Mouse (Mus musculus) hindbrain, postnatal 0 days (tissue): Measurements from ENCODE around the gene Zbp1. TPM values are rescaled to one million over a fixed set of nuclear protein-coding genes. Genes with fewer than 3 reads are reported as not detected.
A peak's percentile ranks its signal among the peaks of the same experiment; 100 is the strongest.

Experiments
- ATAC-seq: fragments of 200-750 bp; cut with Nextera tagmentation; 2 replicates; pipeline ENCODE4 v1.8.0; 2017; ENCODE audit warnings: mild to moderate bottlenecking, moderate TSS enrichment, moderate library complexity
- DNase-seq: peaks from one replicate; pipeline ENCODE4 v3.0.0-alpha.2; 2015; ENCODE audit warnings: low spot score
- H3K27ac ChIP-seq: fragments of 300-500 bp; sonication (generic); 2 replicates; pipeline ENCODE4 v1.5.1; 2014; ENCODE audit warnings: mild to moderate bottlenecking
- H3K27me3 ChIP-seq: fragments of 300-500 bp; sonication (generic); 2 replicates; pipeline ENCODE4 v1.6.1; 2014; ENCODE audit warnings: low read length, mixed read lengths; ENCODE audit not compliant: insufficient read depth
- H3K36me3 ChIP-seq: fragments of 300-500 bp; sonication (generic); 2 replicates; pipeline ENCODE4 v1.6.1; 2014; ENCODE audit warnings: low read length, mixed read lengths; ENCODE audit not compliant: insufficient read depth
- H3K4me1 ChIP-seq: fragments of 300-500 bp; sonication (generic); 2 replicates; pipeline ENCODE4 v1.6.1; 2014; ENCODE audit warnings: antibody characterized with exemption, low read length, mixed read lengths; ENCODE audit not compliant: insufficient read depth
- H3K4me2 ChIP-seq: fragments of 300-500 bp; sonication (generic); 2 replicates; pipeline ENCODE4 v1.6.1; 2014; ENCODE audit warnings: low read depth, mild to moderate bottlenecking, low read length, moderate library complexity, mixed read lengths
- H3K4me3 ChIP-seq: fragments of 300-500 bp; sonication (generic); 2 replicates; pipeline ENCODE4 v1.5.1; 2014; ENCODE audit warnings: low read length
- H3K9ac ChIP-seq: fragments of 300-500 bp; sonication (generic); replicated peaks from 2 replicates; pipeline ENCODE4 v1.6.1; 2014; ENCODE audit warnings: mild to moderate bottlenecking, low read length, moderate library complexity, mixed read lengths
- H3K9me3 ChIP-seq: fragments of 300-500 bp; sonication (generic); 2 replicates; pipeline ENCODE4 v1.6.1; 2016; ENCODE audit warnings: low read length, mixed read lengths
- CTCF ChIP-seq: IDR thresholded peaks from 2 replicates; pipeline ENCODE4 v1.5.1; 2016; ENCODE audit warnings: antibody characterized with exemption, control low read depth, low read depth
- WGBS: fragments of 180-500 bp; shearing (Covaris S2); extraction: QIAGEN DNeasy Blood & Tissue Kit; methylation state at CpG from one replicate; pipeline ENCODE4 v1.1.7; 2014; 5-methylcytosine and 5-hydroxymethylcytosine counted together
- polyA plus RNA-seq: library from polyadenylated mRNA; unstranded; fragments of >200 nt; fragmentation: Nextera tagmentation; extraction: Ambion mirVana; gene quantifications from 2 replicates; pipeline ENCODE4 v1.2.1, GENCODE M21; 2015
- total RNA-seq: library from RNA; depleted of rRNA; stranded (reverse); fragments of >200 nt; gene quantifications from 2 replicates; pipeline ENCODE4 v1.2.3, GENCODE M21; 2014

Gene Zbp1
- total and polyA plus RNA-seq, 2 experiments from 2014 or later, result 0.68 TPM; not detected in 1

- Histone ChIP-seq H3K27ac (no peak overlapping the region), H3K9ac (0 out of 2 replicates have a peak overlapping the region, but pooled peaks have one; percentile 3), H3K27me3 (no peaks in the 10 kb centered on the region), H3K4me2 (no peak overlapping the region), H3K4me1 (peaks cover 7% of the 10 kb centered on the region), H3K9me3 (no peaks in the 10 kb centered on the region), H3K4me3 (no peak overlapping the region), H3K36me3 (no peaks in the 10 kb centered on the region)
- ATAC-seq (no peak), DNase-seq (no peak)
- no peak for TF ChIP-seq CTCF
- WGBS, result 34% methylated on average over 9 of the region's 9 CpGs
These were observed 22.0 kb upstream of the Zbp1 start for GRCm38 (mm10) chr2:173240738-173241137.

DNA sequence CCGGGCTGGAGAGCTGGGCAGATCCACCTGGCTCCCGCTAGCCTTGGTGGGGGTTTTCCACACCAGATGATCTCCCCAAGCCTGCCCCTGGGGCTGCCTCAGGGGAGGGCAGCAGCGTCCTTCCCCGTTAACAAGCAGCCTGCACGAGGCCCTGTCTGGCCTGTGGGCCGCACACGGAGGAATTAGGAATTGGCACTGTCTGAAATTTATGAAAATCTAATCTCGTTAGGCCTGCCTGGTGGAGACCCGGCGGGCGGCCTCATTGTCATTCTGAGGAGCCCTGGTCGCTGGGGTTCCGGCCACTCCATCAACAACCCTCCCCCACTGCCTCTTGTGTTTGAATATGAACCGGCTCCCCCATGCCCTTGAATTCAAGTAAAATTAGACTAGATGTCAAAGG, 19.8 kb upstream of the Zbp1 start:
- no peak for DNase-seq

DNA sequence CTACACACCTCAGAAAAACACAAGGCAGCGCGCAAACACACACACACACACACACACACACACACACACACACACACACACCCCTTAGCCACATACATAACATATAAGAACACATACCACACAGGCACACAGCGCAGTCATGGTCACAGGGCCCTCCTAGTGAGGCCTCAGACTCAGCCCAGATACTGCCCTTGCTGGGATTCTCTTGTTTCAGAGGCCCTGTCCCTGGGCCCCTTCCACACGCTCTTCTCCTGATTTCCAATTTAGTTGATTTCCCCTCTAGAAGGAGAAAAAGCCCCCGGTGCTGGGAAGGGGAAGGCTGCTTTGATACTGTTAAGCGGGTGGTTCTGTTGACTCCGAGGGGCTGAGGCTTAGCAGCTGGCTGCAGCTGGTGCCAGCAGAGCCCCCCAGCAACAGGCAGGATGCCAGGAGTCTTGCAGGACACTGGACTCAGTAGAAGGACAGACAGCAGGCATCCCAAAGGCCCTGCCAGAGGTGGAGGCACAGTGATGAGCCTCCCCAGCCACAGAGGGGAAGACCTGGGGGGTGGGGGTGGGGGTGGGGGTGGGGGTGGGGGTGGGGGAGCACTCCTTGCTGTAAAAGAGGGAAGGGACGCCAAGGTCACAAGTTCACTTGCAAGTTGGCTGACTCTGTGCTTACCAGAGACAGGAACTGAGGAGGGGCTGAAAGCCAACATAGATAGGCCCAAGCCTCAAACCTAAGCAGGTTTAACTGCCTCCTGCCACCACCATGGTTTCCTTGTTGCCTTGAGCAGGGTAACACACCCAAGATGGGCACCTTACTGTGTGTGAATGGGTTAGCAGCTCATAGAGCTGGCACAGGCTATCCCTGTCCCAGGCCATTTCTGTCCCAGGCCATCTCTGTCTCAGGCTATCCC, 17.0 kb upstream of the Zbp1 start:
- peak; percentile 77 for DNase-seq
- H3K9me3 ChIP-seq, result no peaks in the 10 kb centered on the region
- no peaks in the 10 kb centered on the region for H3K36me3 ChIP-seq
- WGBS, result 44% methylated on average over 8 of the region's 8 CpGs
- H3K9ac ChIP-seq, result no peak overlapping the region
- H3K4me1 ChIP-seq, result peaks cover 7% of the 10 kb centered on the region
- H3K27ac ChIP-seq, result peak overlapping the region; percentile 36; the same call in 1 of the 2 replicates
- H3K4me2 ChIP-seq, result no peak overlapping the region
- no peak for TF ChIP-seq CTCF
- peak; percentile 31 for ATAC-seq
- H3K4me3 ChIP-seq, result no peak overlapping the region
- H3K27me3 ChIP-seq, result no peaks in the 10 kb centered on the region

More for the DNA sequence above, 19.8 kb upstream of the Zbp1 start:
- no peaks in the 10 kb centered on the region for H3K36me3 ChIP-seq
- H3K4me2 ChIP-seq, result no peak overlapping the region
- ATAC-seq, result no peak
- no peaks in the 10 kb centered on the region for H3K27me3 ChIP-seq
- H3K9me3 ChIP-seq, result no peaks in the 10 kb centered on the region
- H3K4me3 ChIP-seq, result no peak overlapping the region
- no peak for TF ChIP-seq CTCF
- peak overlapping the region; percentile 30; the same call in 1 of the 2 replicates for H3K9ac ChIP-seq
- WGBS, result 24% methylated on average over 14 of the region's 14 CpGs
- peaks cover 7% of the 10 kb centered on the region for H3K4me1 ChIP-seq
- no peak overlapping the region for H3K27ac ChIP-seq

GRCm38 (mm10) chr2:173232766-173233099, 14.0 kb upstream of the Zbp1 start:
- no peak overlapping the region for H3K4me3 ChIP-seq
- no peak overlapping the region for H3K27ac ChIP-seq
- H3K4me1 ChIP-seq, result no peaks in the 10 kb centered on the region
- H3K4me2 ChIP-seq, result no peak overlapping the region
- no peaks in the 10 kb centered on the region for H3K36me3 ChIP-seq
- ATAC-seq (no peak), DNase-seq (no peak)
- no peak overlapping the region for H3K9ac ChIP-seq
- WGBS, result 76% methylated on average over 8 of the region's 8 CpGs
- TF ChIP-seq CTCF, result peak; percentile 50
- no peaks in the 10 kb centered on the region for H3K9me3 ChIP-seq
- H3K27me3 ChIP-seq, result no peaks in the 10 kb centered on the region

DNA sequence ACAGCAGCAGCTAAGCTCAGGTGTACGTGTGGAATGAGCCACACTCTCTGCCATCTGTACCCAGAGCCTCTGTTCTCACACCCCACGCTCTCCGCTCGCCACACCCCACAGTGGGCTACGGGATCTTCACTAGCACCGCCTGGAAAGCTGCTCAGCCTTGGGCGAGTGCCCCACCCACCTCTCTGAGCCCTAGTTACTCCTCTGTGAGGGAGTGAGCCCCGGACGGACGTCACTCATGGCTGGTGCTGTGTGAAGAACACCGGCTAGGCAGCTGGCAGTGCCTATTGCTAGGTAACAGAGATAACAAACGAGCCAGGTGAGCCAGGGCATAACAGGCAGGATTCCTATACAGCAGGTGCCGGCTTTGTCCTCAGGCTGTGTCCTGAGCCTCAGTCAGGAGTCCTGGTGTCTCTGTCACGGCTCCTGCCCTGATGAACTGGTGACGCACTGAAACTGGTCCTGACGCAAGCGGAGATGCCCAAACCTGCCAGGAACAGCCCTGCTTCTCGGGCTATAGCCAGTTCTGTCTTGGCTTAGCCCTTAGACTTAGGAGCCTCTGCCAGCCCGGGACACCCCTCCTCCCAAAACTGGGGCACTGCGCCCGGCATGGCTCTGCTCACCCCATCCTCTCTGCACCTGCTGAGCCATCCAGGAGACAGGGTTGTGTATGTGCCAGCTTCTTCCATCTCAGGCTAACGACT, 13.5 kb upstream of the Zbp1 start:
- TF ChIP-seq CTCF, result no peak
- Histone ChIP-seq H3K4me2 (no peak overlapping the region), H3K4me3 (no peak overlapping the region), H3K27me3 (no peaks in the 10 kb centered on the region), H3K9ac (no peak overlapping the region), H3K36me3 (no peaks in the 10 kb centered on the region), H3K27ac (no peak overlapping the region), H3K9me3 (no peaks in the 10 kb centered on the region), H3K4me1 (no peaks in the 10 kb centered on the region)
- 68% methylated on average over 22 of the region's 22 CpGs for WGBS
- DNase-seq (no peak), ATAC-seq (no peak)

GRCm38 (mm10) chr2:173229578-173230224, 11.0 kb upstream of the Zbp1 start:
- DNase-seq (peak; percentile 94), ATAC-seq (peak; percentile 81)
- peak overlapping the region; percentile 22; the same call in 1 of the 2 replicates for H3K4me2 ChIP-seq
- H3K9ac ChIP-seq, result no peak overlapping the region
- no peaks in the 10 kb centered on the region for H3K27me3 ChIP-seq
- H3K4me3 ChIP-seq, result no peak overlapping the region
- no peaks in the 10 kb centered on the region for H3K9me3 ChIP-seq
- TF ChIP-seq CTCF, result peak; percentile 98
- no peak overlapping the region for H3K27ac ChIP-seq
- 7% methylated on average over 10 of the region's 10 CpGs for WGBS
- no peaks in the 10 kb centered on the region for H3K36me3 ChIP-seq
- no peaks in the 10 kb centered on the region for H3K4me1 ChIP-seq
